Mouse (Mus musculus) erythroblast, adult 5-6 weeks (primary cell): Measurements from ENCODE around the gene Zfp422. TPM values are rescaled to one million over a fixed set of nuclear protein-coding genes. Genes with fewer than 3 reads are reported as not detected.
"Not testable (repeated sequence)": the region's sequence is repeated elsewhere in the genome, so short reads cannot be mapped to it uniquely, and the experiment has no call there.

Experiments used
- ATAC-seq: replicated peaks from 2 replicates; pipeline ENCODE4 v1.8.0; 2016; ENCODE audit warnings: moderate number of reproducible peaks, mild to moderate bottlenecking, moderate TSS enrichment, inconsistent platforms; ENCODE audit not compliant: poor library complexity, low FRiP score, severe bottlenecking
- total RNA-seq, 2 experiments: library from RNA; stranded (forward) in 1 of 2; stranded (reverse) in 1 of 2; fragments of 150-400 nt in 1 of 2; fragments of 200-764, 138-1000 nt in 1 of 2; gene quantifications; 2 replicates each; pipeline versions ENCODE4 v1.2.3 to v1.2.4; 2015 to 2017; ENCODE audit warnings: low replicate concordance in 2 of 2

Zfp422 gene
- total RNA-seq, 2 experiments from 2014 or later = 8.5 to 21.1 TPM

DNA sequence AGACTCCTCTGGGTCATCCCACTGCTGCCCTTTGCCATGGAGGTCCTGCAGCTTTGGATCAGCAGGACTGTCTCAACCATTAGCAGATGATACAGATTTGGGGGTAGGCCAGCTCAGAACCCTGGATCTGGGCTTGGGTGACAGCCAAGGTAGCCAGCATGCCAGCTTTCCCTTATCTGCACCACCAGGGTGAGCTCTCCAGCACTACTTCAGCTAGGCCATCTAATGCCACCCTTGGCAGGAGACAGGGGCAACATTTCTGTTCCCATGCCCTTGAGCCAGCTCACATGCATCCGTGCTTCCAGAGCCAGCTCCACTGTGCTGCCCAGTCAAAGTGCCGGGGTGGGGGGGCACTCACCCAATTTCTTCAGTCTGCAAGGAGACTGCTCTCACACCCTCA is 13.1 kb downstream of the Zfp422 start:
- ATAC-seq = no peak

- ATAC-seq = no peak
These were observed 21.6 kb downstream of the Zfp422 start for GRCm38 (mm10) chr6:116607230-116607629.

- ATAC-seq = not testable (repeated sequence)
These were observed 27.8 kb downstream of the Zfp422 start for GRCm38 (mm10) chr6:116600969-116601368.

GRCm38 (mm10) chr6:116584095-116584494 is 44.7 kb downstream of the Zfp422 start, which contains the start of gene Olfr215:
Olfr215 (minus strand) TSS chr6:116584195.
- no peak for ATAC-seq

Other genes with a start within 250 kb of the Zfp422 start
- gene Alox5, start 167.8 kb downstream of the Zfp422 start, total RNA-seq (2015; ENCODE audit: low replicate concordance) = 29.6 and 33.4 TPM in 2 replicates
- 16.6 and 19.0 TPM in 2 replicates for gene Alox5, start 167.8 kb downstream of the Zfp422 start, total RNA-seq (2017; ENCODE audit: low replicate concordance)
- not detected in 2 replicates for gene Olfr211, start 139.9 kb downstream of the Zfp422 start, total RNA-seq (2015; ENCODE audit: low replicate concordance)
- not detected in 2 replicates for gene Olfr211, start 139.9 kb downstream of the Zfp422 start, total RNA-seq (2017; ENCODE audit: low replicate concordance)
- gene Olfr212, start 122.5 kb downstream of the Zfp422 start, total RNA-seq (2015; ENCODE audit: low replicate concordance) = not detected in 2 replicates
- gene Olfr212, start 122.5 kb downstream of the Zfp422 start, total RNA-seq (2017; ENCODE audit: low replicate concordance) = not detected in 2 replicates
- gene Olfr213, start 90.5 kb downstream of the Zfp422 start, total RNA-seq (2015; ENCODE audit: low replicate concordance) = not detected in 2 replicates
- 0.14 and 0.43 TPM in 2 replicates for gene Olfr213, start 90.5 kb downstream of the Zfp422 start, total RNA-seq (2017; ENCODE audit: low replicate concordance)
- not detected in 2 replicates for gene Gm5580, start 77.9 kb downstream of the Zfp422 start, total RNA-seq (2015; ENCODE audit: low replicate concordance)
- gene Gm5580, start 77.9 kb downstream of the Zfp422 start, total RNA-seq (2017; ENCODE audit: low replicate concordance) = not detected in 2 replicates
- not detected in 2 replicates for gene Olfr214, start 74.8 kb downstream of the Zfp422 start, total RNA-seq (2015; ENCODE audit: low replicate concordance)
- not detected in 2 replicates for gene Olfr214, start 74.8 kb downstream of the Zfp422 start, total RNA-seq (2017; ENCODE audit: low replicate concordance)
- gene Olfr215, start 44.8 kb downstream of the Zfp422 start, total RNA-seq (2015; ENCODE audit: low replicate concordance) = not detected in 2 replicates
- gene Olfr215, start 44.8 kb downstream of the Zfp422 start, total RNA-seq (2017; ENCODE audit: low replicate concordance) = not detected in 2 replicates
- gene Depp1, start 21.6 kb upstream of the Zfp422 start, total RNA-seq (2015; ENCODE audit: low replicate concordance) = not detected in 2 replicates
- 0.77 TPM in 1 of 2 replicates, not detected in the other for gene Depp1, start 21.6 kb upstream of the Zfp422 start, total RNA-seq (2017; ENCODE audit: low replicate concordance)
- 18.6 and 21.1 TPM in 2 replicates for gene Rassf4, start 45.0 kb upstream of the Zfp422 start, total RNA-seq (2015; ENCODE audit: low replicate concordance)
- gene Rassf4, start 45.0 kb upstream of the Zfp422 start, total RNA-seq (2017; ENCODE audit: low replicate concordance) = 9.5 and 13.4 TPM in 2 replicates
- 0.42 TPM in 1 of 2 replicates, not detected in the other for gene Tmem72, start 87.9 kb upstream of the Zfp422 start, total RNA-seq (2015; ENCODE audit: low replicate concordance)
- gene Tmem72, start 87.9 kb upstream of the Zfp422 start, total RNA-seq (2017; ENCODE audit: low replicate concordance) = 0.09 and 0.56 TPM in 2 replicates